Mouse (Mus musculus) hindbrain, embryonic 12.5 days (tissue): ENCODE data around the gene Gm11034. TPM values are rescaled to one million over a fixed set of nuclear protein-coding genes. Genes with fewer than 3 reads are reported as not detected.
A peak's percentile ranks its signal among the peaks of the same experiment; 100 is the strongest.

ENCODE experiments used
- ATAC-seq: fragments of 200-750 bp; cut with Nextera tagmentation; 2 replicates; pipeline ENCODE4 v1.8.0; 2017; ENCODE audit warnings: moderate TSS enrichment; ENCODE audit not compliant: low FRiP score
- H3K27ac ChIP-seq: fragments of 300-500 bp; sonication (generic); 2 replicates; pipeline ENCODE4 v1.5.1; 2016; ENCODE audit warnings: mild to moderate bottlenecking
- H3K27me3 ChIP-seq: fragments of 300-500 bp; sonication (generic); 2 replicates; pipeline ENCODE4 v1.6.1; 2016; ENCODE audit warnings: mild to moderate bottlenecking
- H3K36me3 ChIP-seq: fragments of 300-500 bp; sonication (generic); 2 replicates; pipeline ENCODE4 v1.6.1; 2016; ENCODE audit warnings: mild to moderate bottlenecking
- H3K4me1 ChIP-seq: fragments of 300-500 bp; sonication (generic); 2 replicates; pipeline ENCODE4 v1.6.1; 2016
- H3K4me2 ChIP-seq: fragments of 300-500 bp; sonication (generic); replicated peaks from 2 replicates; pipeline ENCODE4 v1.6.1; 2016; ENCODE audit warnings: mild to moderate bottlenecking
- H3K4me3 ChIP-seq: fragments of 300-500 bp; sonication (generic); 2 replicates; pipeline ENCODE4 v1.5.1; 2016; ENCODE audit warnings: mild to moderate bottlenecking
- H3K9ac ChIP-seq: fragments of 300-500 bp; sonication (generic); 2 replicates; pipeline ENCODE4 v1.6.1; 2016; ENCODE audit warnings: mild to moderate bottlenecking, moderate library complexity
- H3K9me3 ChIP-seq: fragments of 300-500 bp; sonication (generic); replicated peaks from 2 replicates; pipeline ENCODE4 v1.6.1; 2016; ENCODE audit warnings: mild to moderate bottlenecking
- WGBS: fragments of 180-500 bp; shearing (Covaris S2); methylation state at CpG from one replicate; pipeline ENCODE4 v1.1.7; 2016; 5-methylcytosine and 5-hydroxymethylcytosine counted together
- polyA plus RNA-seq: library from polyadenylated mRNA; unstranded; fragments of >200 nt; fragmentation: Nextera tagmentation; extraction: Ambion mirVana; gene quantifications from 2 replicates; pipeline ENCODE4 v1.2.1, GENCODE M21; 2016

The Gm11034 gene
- polyA plus RNA-seq, 1 experiment from 2014 or later = not detected

GRCm38 (mm10) chr8:72208582-72208981, 4.9 kb downstream of the Gm11034 start:
- H3K4me1 ChIP-seq = no peaks in the 10 kb centered on the region
- H3K27me3 ChIP-seq = no peaks in the 10 kb centered on the region
- no peak overlapping the region for H3K4me2 ChIP-seq
- ATAC-seq = no peak
- no peaks in the 10 kb centered on the region for H3K36me3 ChIP-seq
- H3K9me3 ChIP-seq = peaks cover 15% of the 10 kb centered on the region
- no peak overlapping the region for H3K4me3 ChIP-seq
- no peak overlapping the region for H3K9ac ChIP-seq
- no peak overlapping the region for H3K27ac ChIP-seq
- 74% methylated on average over 1 of the region's 1 CpGs for WGBS

- Histone ChIP-seq H3K4me3 (no peak overlapping the region), H3K36me3 (no peaks in the 10 kb centered on the region), H3K27me3 (no peaks in the 10 kb centered on the region; the same call in 1 of the 2 replicates)
Observed at GRCm38 (mm10) chr8:72197997-72198396, 15.4 kb downstream of the Gm11034 start.

GRCm38 (mm10) chr8:72192065-72192464, 21.4 kb downstream of the Gm11034 start:
- H3K27me3 ChIP-seq = no peaks in the 10 kb centered on the region
- no peaks in the 10 kb centered on the region for H3K9me3 ChIP-seq
- H3K4me1 ChIP-seq = no peaks in the 10 kb centered on the region
- no peak overlapping the region for H3K4me2 ChIP-seq
- no peak overlapping the region for H3K9ac ChIP-seq
- H3K4me3 ChIP-seq = no peak overlapping the region
- no peak for ATAC-seq
- H3K36me3 ChIP-seq = no peaks in the 10 kb centered on the region
- H3K27ac ChIP-seq = no peak overlapping the region

More at GRCm38 (mm10) chr8:72197997-72198396, 15.4 kb downstream of the Gm11034 start:
- peaks cover 10% of the 10 kb centered on the region for H3K9me3 ChIP-seq
- no peak for ATAC-seq
- H3K27ac ChIP-seq = no peak overlapping the region
- no peaks in the 10 kb centered on the region for H3K4me1 ChIP-seq
- H3K9ac ChIP-seq = no peak overlapping the region
- WGBS = 60% methylated on average over 8 of the region's 8 CpGs
- no peak overlapping the region for H3K4me2 ChIP-seq

- WGBS = 86% methylated on average over 2 of the region's 2 CpGs
- no peaks in the 10 kb centered on the region for H3K36me3 ChIP-seq
- H3K4me3 ChIP-seq = no peak overlapping the region
- no peaks in the 10 kb centered on the region for H3K4me1 ChIP-seq
- no peaks in the 10 kb centered on the region for H3K27me3 ChIP-seq
- H3K27ac ChIP-seq = no peak overlapping the region
- H3K9ac ChIP-seq = no peak overlapping the region
- no peaks in the 10 kb centered on the region for H3K9me3 ChIP-seq
- ATAC-seq = no peak
- no peak overlapping the region for H3K4me2 ChIP-seq
Observed at GRCm38 (mm10) chr8:72190215-72190539, 23.3 kb downstream of the Gm11034 start.

- Histone ChIP-seq H3K4me1 (no peaks in the 10 kb centered on the region), H3K9ac (no peak within 1 kb of the TSS), H3K27ac (no peak within 1 kb of the TSS), H3K4me2 (no peak within 1 kb of the TSS), H3K9me3 (no peaks in the 10 kb centered on the region), H3K36me3 (no peaks in the 10 kb centered on the region), H3K4me3 (no peak within 1 kb of the TSS), H3K27me3 (no peaks in the 10 kb centered on the region)
- no peak for ATAC-seq
- 70% methylated on average over 12 of the region's 12 CpGs for WGBS
Observed at GRCm38 (mm10) chr8:72189417-72190214, 23.8 kb downstream of the Gm11034 start, which contains the start of gene Hsh2d. Hsh2d (plus strand) TSS chr8:72189638.

GRCm38 (mm10) chr8:72187793-72188331, 25.6 kb downstream of the Gm11034 start:
- 83% methylated on average over 2 of the region's 2 CpGs for WGBS
- Histone ChIP-seq H3K4me1 (no peaks in the 10 kb centered on the region), H3K36me3 (no peaks in the 10 kb centered on the region), H3K27ac (no peak overlapping the region), H3K4me3 (no peak overlapping the region), H3K9me3 (no peaks in the 10 kb centered on the region), H3K4me2 (no peak overlapping the region), H3K9ac (no peak overlapping the region), H3K27me3 (no peaks in the 10 kb centered on the region)
- ATAC-seq = no peak

GRCm38 (mm10) chr8:72183554-72184202, 29.8 kb downstream of the Gm11034 start:
- Histone ChIP-seq H3K4me2 (no peak overlapping the region), H3K27ac (no peak overlapping the region), H3K36me3 (peaks cover 35% of the 10 kb centered on the region), H3K27me3 (no peaks in the 10 kb centered on the region), H3K4me3 (no peak overlapping the region), H3K9me3 (no peaks in the 10 kb centered on the region), H3K9ac (no peak overlapping the region), H3K4me1 (no peaks in the 10 kb centered on the region)
- WGBS = 79% methylated on average over 2 of the region's 2 CpGs
- ATAC-seq = no peak

GRCm38 (mm10) chr8:72177346-72177925, 36.0 kb downstream of the Gm11034 start:
- Histone ChIP-seq H3K9me3 (no peaks in the 10 kb centered on the region), H3K4me3 (no peak overlapping the region), H3K36me3 (peaks cover 95% of the 10 kb centered on the region), H3K4me1 (no peaks in the 10 kb centered on the region), H3K9ac (no peak overlapping the region), H3K4me2 (no peak overlapping the region), H3K27me3 (no peaks in the 10 kb centered on the region), H3K27ac (no peak overlapping the region)
- peak; percentile 59 for ATAC-seq
- WGBS = 54% methylated on average over 5 of the region's 5 CpGs

GRCm38 (mm10) chr8:72169681-72170249, 43.7 kb downstream of the Gm11034 start:
- no peak overlapping the region for H3K4me3 ChIP-seq
- no peaks in the 10 kb centered on the region for H3K9me3 ChIP-seq
- H3K9ac ChIP-seq = no peak overlapping the region
- H3K4me1 ChIP-seq = no peaks in the 10 kb centered on the region
- 89% methylated on average over 3 of the region's 3 CpGs for WGBS
- no peak overlapping the region for H3K4me2 ChIP-seq
- H3K36me3 ChIP-seq = peaks cover 70% of the 10 kb centered on the region
- no peak overlapping the region for H3K27ac ChIP-seq
- no peaks in the 10 kb centered on the region for H3K27me3 ChIP-seq
- no peak for ATAC-seq

- Histone ChIP-seq H3K9me3 (no peaks in the 10 kb centered on the region), H3K27ac (no peak overlapping the region), H3K9ac (no peak overlapping the region), H3K27me3 (no peaks in the 10 kb centered on the region), H3K4me2 (no peak overlapping the region), H3K36me3 (peaks cover 69% of the 10 kb centered on the region), H3K4me1 (no peaks in the 10 kb centered on the region), H3K4me3 (no peak overlapping the region)
- ATAC-seq = no peak
- 86% methylated on average over 3 of the region's 3 CpGs for WGBS
Observed at GRCm38 (mm10) chr8:72169098-72169668, 44.3 kb downstream of the Gm11034 start.
